Mouse (Mus musculus) embryonic fibroblast, embryonic 13.5 days (primary cell): ENCODE measurements around the gene Psmb7. TPM values are rescaled to one million over a fixed set of nuclear protein-coding genes. Genes with fewer than 3 reads are reported as not detected.

Source experiments
- H3K27ac ChIP-seq: 2 replicates; pipeline ENCODE4 v1.5.1; 2012; ENCODE audit warnings: low read length, control low read depth, inconsistent platforms; ENCODE audit not compliant: insufficient read depth
- H3K4me1 ChIP-seq: 2 replicates; pipeline ENCODE4 v1.6.1; 2011; ENCODE audit warnings: low read length; ENCODE audit not compliant: control insufficient read depth, insufficient read depth
- H3K4me3 ChIP-seq: 2 replicates; pipeline ENCODE4 v1.5.1; 2011; ENCODE audit warnings: mild to moderate bottlenecking, control low read depth, low read length; ENCODE audit not compliant: insufficient read depth
- CTCF ChIP-seq: IDR thresholded peaks from 2 replicates; pipeline ENCODE4 v1.5.1; 2011; ENCODE audit warnings: mild to moderate bottlenecking, control low read depth, low read length, moderate library complexity, borderline replicate concordance; ENCODE audit not compliant: insufficient read depth
- POLR2A ChIP-seq: IDR thresholded peaks from 2 replicates; pipeline ENCODE4 v1.6.1; 2011; ENCODE audit warnings: low read depth, mild to moderate bottlenecking, control low read depth, low read length, moderate library complexity
- polyA plus RNA-seq: library from polyadenylated mRNA; stranded (reverse); fragments of >200 nt; gene quantifications from 2 replicates; pipeline ENCODE4 v1.2.4, GENCODE M21; 2011; ENCODE audit warnings: low read depth; ENCODE audit not compliant: missing spikeins, insufficient read length

Gene Psmb7
- polyA plus RNA-seq, 1 experiment: 177 TPM

- H3K27ac ChIP-seq: no peak overlapping the region
- TF ChIP-seq CTCF (no peak), POLR2A (no peak)
Observed at GRCm38 (mm10) chr2:38578602-38579521, 65.0 kb downstream of the Psmb7 start.

GRCm38 (mm10) chr2:38574697-38575096 is 69.2 kb downstream of the Psmb7 start:
- TF ChIP-seq CTCF (no peak), POLR2A (no peak)
- H3K27ac ChIP-seq: no peak overlapping the region
- H3K4me3 ChIP-seq: no peak overlapping the region
- H3K4me1 ChIP-seq: no peaks in the 10 kb centered on the region

More at GRCm38 (mm10) chr2:38578602-38579521, 65.0 kb downstream of the Psmb7 start:
- Histone ChIP-seq H3K4me1 (no peaks in the 10 kb centered on the region), H3K4me3 (no peak overlapping the region)

- H3K4me1 ChIP-seq: no peaks in the 10 kb centered on the region
- no peak overlapping the region for H3K4me3 ChIP-seq
- no peak overlapping the region for H3K27ac ChIP-seq
- TF ChIP-seq POLR2A: no peak
- no peak for TF ChIP-seq CTCF
Observed at GRCm38 (mm10) chr2:38571971-38572601, 71.8 kb downstream of the Psmb7 start.

- H3K4me1 ChIP-seq: no peaks in the 10 kb centered on the region
- TF ChIP-seq CTCF (no peak), POLR2A (no peak)
- H3K27ac ChIP-seq: no peak overlapping the region
- H3K4me3 ChIP-seq: no peak overlapping the region
Observed at GRCm38 (mm10) chr2:38562596-38562995, 81.3 kb downstream of the Psmb7 start.

- no peak overlapping the region for H3K4me3 ChIP-seq
- H3K27ac ChIP-seq: no peak overlapping the region
- TF ChIP-seq POLR2A (no peak), CTCF (no peak)
- H3K4me1 ChIP-seq: no peaks in the 10 kb centered on the region
Observed at GRCm38 (mm10) chr2:38560296-38561227, 83.3 kb downstream of the Psmb7 start.

- no peaks in the 10 kb centered on the region for H3K4me1 ChIP-seq
- TF ChIP-seq CTCF (no peak), POLR2A (no peak)
Observed at GRCm38 (mm10) chr2:38556721-38557120, 87.2 kb downstream of the Psmb7 start.

GRCm38 (mm10) chr2:38555659-38556058 is 88.2 kb downstream of the Psmb7 start:
- no peaks in the 10 kb centered on the region for H3K4me1 ChIP-seq
- no peak for TF ChIP-seq CTCF
- TF ChIP-seq POLR2A: no peak
- H3K4me3 ChIP-seq: no peak overlapping the region
- H3K27ac ChIP-seq: no peak overlapping the region

More at GRCm38 (mm10) chr2:38556721-38557120, 87.2 kb downstream of the Psmb7 start:
- Histone ChIP-seq H3K27ac (no peak overlapping the region), H3K4me3 (no peak overlapping the region)

- TF ChIP-seq CTCF (no peak), POLR2A (no peak)
- Histone ChIP-seq H3K4me3 (no peak overlapping the region), H3K27ac (no peak overlapping the region)
Observed at GRCm38 (mm10) chr2:38554226-38554995, 89.5 kb downstream of the Psmb7 start.

More at GRCm38 (mm10) chr2:38554226-38554995, 89.5 kb downstream of the Psmb7 start:
- no peaks in the 10 kb centered on the region for H3K4me1 ChIP-seq
